Mouse (Mus musculus) heart, embryonic 12.5 days (tissue): Measurements from ENCODE around the gene Atxn3. TPM values are rescaled to one million over a fixed set of nuclear protein-coding genes. Genes with fewer than 3 reads are reported as not detected.

Experiments used
- ATAC-seq: fragments of 200-750 bp; cut with Nextera tagmentation; 2 replicates; pipeline ENCODE4 v1.8.0; 2017; ENCODE audit warnings: moderate TSS enrichment, moderate library complexity; ENCODE audit not compliant: insufficient number of reproducible peaks, low FRiP score
- H3K27ac ChIP-seq: fragments of 300-500 bp; sonication (generic); 2 replicates; pipeline ENCODE4 v1.5.1; 2016; ENCODE audit warnings: mild to moderate bottlenecking, moderate library complexity; ENCODE audit not compliant: poor library complexity, severe bottlenecking
- H3K27me3 ChIP-seq: fragments of 300-500 bp; sonication (generic); replicated peaks from 2 replicates; pipeline ENCODE4 v1.6.1; 2016; ENCODE audit warnings: mild to moderate bottlenecking, moderate library complexity
- H3K36me3 ChIP-seq: fragments of 300-500 bp; sonication (generic); 2 replicates; pipeline ENCODE4 v1.6.1; 2016; ENCODE audit warnings: mild to moderate bottlenecking, moderate library complexity
- H3K4me1 ChIP-seq: fragments of 300-500 bp; sonication (generic); replicated peaks from 2 replicates; pipeline ENCODE4 v1.6.1; 2016; ENCODE audit warnings: mild to moderate bottlenecking
- H3K4me2 ChIP-seq: fragments of 300-500 bp; sonication (generic); 2 replicates; pipeline ENCODE4 v1.6.1; 2016; ENCODE audit warnings: mild to moderate bottlenecking, moderate library complexity
- H3K4me3 ChIP-seq: fragments of 300-500 bp; sonication (generic); 2 replicates; pipeline ENCODE4 v1.5.1; 2016; ENCODE audit warnings: mild to moderate bottlenecking
- H3K9ac ChIP-seq: fragments of 300-500 bp; sonication (generic); 2 replicates; pipeline ENCODE4 v1.6.1; 2016; ENCODE audit warnings: mild to moderate bottlenecking, moderate library complexity
- H3K9me3 ChIP-seq: fragments of 300-500 bp; sonication (generic); replicated peaks from 2 replicates; pipeline ENCODE4 v1.6.1; 2016; ENCODE audit warnings: mild to moderate bottlenecking, moderate library complexity
- WGBS: fragments of 180-500 bp; shearing (Covaris S2); methylation state at CpG from one replicate; pipeline ENCODE4 v1.1.7; 2016; 5-methylcytosine and 5-hydroxymethylcytosine counted together
- polyA plus RNA-seq: library from polyadenylated mRNA; unstranded; fragments of >200 nt; fragmentation: Nextera tagmentation; extraction: Ambion mirVana; gene quantifications from 2 replicates; pipeline ENCODE4 v1.2.1, GENCODE M21; 2016

Atxn3 gene
- polyA plus RNA-seq, 1 experiment from 2014 or later: 10.6 TPM

DNA sequence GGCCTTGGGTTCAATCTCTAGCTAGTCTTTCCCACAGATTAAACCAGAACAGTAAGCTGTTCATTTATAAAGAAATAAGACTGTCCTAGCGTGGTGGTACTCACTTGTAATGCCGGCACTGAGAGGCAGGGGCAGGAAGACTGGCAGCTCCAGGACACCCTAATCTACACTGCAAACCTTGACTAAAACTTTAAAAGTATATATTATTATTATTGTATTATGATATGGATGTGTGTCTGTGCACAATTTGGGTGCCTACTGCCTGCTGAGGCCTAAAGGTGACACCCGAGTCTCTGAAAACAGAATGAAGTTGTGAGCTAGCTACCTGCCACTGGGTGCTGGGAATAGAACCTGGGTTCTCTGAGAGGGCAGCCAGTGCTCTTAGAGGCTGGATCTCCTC lies 46.7 kb downstream of the Atxn3 start:
- 89% methylated on average over 3 of the region's 3 CpGs for WGBS
- H3K27ac ChIP-seq: no peak overlapping the region
- H3K36me3 ChIP-seq: peaks cover 22% of the 10 kb centered on the region
- peak overlapping the region; percentile 87 for H3K4me2 ChIP-seq
- no peaks in the 10 kb centered on the region for H3K9me3 ChIP-seq
- no peak overlapping the region; the same call in 1 of the 2 replicates for H3K4me3 ChIP-seq
- H3K27me3 ChIP-seq: no peaks in the 10 kb centered on the region
- peak overlapping the region; percentile 62 for H3K9ac ChIP-seq
- ATAC-seq: no peak
- H3K4me1 ChIP-seq: peaks cover 13% of the 10 kb centered on the region

DNA sequence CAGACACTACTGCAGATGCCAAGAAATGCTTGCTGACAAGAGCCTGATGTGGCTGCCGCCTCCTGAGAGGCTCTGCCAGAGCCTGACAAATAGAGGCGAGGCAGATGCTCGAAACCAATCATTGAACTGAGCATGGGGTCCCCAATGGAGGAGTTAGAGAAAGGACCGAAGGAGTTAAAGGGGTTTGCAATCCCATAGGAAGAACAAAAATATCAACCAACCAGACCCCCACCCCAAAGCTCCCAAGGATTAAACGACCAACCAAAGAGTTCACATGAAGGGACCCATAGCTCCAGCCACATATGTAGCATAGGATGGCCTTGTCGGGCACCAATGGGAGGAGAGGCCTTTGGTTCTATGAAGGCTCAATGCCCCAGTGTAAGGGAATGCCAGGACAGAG lies 47.7 kb downstream of the Atxn3 start:
- no peaks in the 10 kb centered on the region for H3K27me3 ChIP-seq
- no peaks in the 10 kb centered on the region for H3K9me3 ChIP-seq
- 86% methylated on average over 6 of the region's 6 CpGs for WGBS
- no peak overlapping the region for H3K4me2 ChIP-seq
- H3K36me3 ChIP-seq: peaks cover 30% of the 10 kb centered on the region
- H3K9ac ChIP-seq: no peak overlapping the region
- H3K4me3 ChIP-seq: no peak overlapping the region
- no peak for ATAC-seq
- H3K4me1 ChIP-seq: peaks cover 13% of the 10 kb centered on the region
- H3K27ac ChIP-seq: no peak overlapping the region

DNA sequence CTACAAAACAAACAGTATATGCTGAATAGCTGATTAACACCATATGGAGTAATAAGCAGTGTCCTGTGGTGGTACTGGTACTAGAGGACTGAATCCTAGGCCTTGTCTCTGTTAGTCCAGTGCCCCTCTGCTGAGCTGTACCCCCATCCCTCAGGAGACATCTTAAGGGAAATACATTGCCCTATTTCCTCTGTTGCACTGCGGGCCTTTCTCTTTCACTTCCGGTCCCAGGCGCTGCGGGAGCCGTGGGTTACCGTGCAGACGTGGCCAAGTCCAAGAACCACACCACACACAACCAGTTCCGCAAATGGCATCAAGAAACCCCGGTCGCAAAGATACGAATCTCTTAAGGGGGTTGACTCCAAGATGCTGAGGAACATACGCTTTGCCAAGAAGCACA lies 52.2 kb downstream of the Atxn3 start:
- ATAC-seq: no peak
- Histone ChIP-seq H3K9me3 (no peaks in the 10 kb centered on the region), H3K4me2 (no peak overlapping the region), H3K9ac (no peak overlapping the region), H3K4me3 (no peak overlapping the region), H3K4me1 (no peaks in the 10 kb centered on the region), H3K36me3 (peaks cover 44% of the 10 kb centered on the region), H3K27me3 (no peaks in the 10 kb centered on the region), H3K27ac (no peak overlapping the region)
- WGBS: 90% methylated on average over 12 of the region's 12 CpGs

DNA sequence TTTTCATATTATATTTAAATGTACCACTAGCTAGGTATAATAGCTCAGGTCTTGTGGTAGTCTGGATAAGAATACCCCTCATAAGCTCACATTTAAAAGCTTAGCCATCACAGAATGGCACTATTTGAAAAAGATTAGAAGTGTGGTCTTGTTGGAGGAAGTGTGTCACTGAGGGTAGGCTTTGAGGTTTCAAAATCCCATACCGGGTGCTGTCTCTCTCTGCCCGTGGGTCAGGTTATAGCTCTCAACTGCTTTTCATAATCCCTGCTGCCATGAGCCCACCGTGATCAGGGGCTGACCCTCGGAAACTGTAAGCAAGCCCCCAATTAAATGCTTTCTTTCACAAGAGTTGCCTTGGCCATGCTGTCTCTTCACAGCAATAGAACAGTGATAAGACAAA lies 53.1 kb downstream of the Atxn3 start:
- H3K36me3 ChIP-seq: peaks cover 47% of the 10 kb centered on the region
- 92% methylated on average over 4 of the region's 4 CpGs for WGBS
- no peaks in the 10 kb centered on the region for H3K4me1 ChIP-seq
- H3K27ac ChIP-seq: no peak overlapping the region
- no peak overlapping the region for H3K4me3 ChIP-seq
- no peaks in the 10 kb centered on the region for H3K27me3 ChIP-seq
- no peak for ATAC-seq
- H3K9me3 ChIP-seq: no peaks in the 10 kb centered on the region
- no peak overlapping the region for H3K4me2 ChIP-seq
- no peak overlapping the region for H3K9ac ChIP-seq

DNA sequence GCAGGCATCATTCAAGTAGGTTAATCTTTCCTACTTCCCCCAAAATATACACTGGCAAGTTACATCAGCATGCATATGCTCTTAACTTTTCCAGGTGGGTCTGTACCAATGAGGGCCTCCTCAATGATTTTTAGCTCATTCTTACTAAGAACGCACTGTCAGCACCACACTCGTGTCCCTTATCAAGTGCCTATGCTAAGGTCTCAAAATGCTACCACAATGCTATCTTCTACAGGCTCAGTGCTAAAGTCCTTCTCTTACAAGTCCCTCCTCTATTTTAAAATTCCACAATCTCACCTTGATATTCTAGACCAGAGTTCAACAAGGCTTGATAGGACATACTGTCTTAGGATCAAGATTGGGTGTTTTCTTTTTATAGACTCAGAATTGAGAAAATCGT lies 53.9 kb downstream of the Atxn3 start:
- no peak for ATAC-seq
- Histone ChIP-seq H3K4me3 (no peak overlapping the region), H3K4me2 (no peak overlapping the region), H3K27ac (no peak overlapping the region), H3K4me1 (no peaks in the 10 kb centered on the region), H3K9me3 (no peaks in the 10 kb centered on the region), H3K36me3 (peaks cover 45% of the 10 kb centered on the region), H3K27me3 (no peaks in the 10 kb centered on the region), H3K9ac (no peak overlapping the region)
- 78% methylated on average over 3 of the region's 3 CpGs for WGBS

DNA sequence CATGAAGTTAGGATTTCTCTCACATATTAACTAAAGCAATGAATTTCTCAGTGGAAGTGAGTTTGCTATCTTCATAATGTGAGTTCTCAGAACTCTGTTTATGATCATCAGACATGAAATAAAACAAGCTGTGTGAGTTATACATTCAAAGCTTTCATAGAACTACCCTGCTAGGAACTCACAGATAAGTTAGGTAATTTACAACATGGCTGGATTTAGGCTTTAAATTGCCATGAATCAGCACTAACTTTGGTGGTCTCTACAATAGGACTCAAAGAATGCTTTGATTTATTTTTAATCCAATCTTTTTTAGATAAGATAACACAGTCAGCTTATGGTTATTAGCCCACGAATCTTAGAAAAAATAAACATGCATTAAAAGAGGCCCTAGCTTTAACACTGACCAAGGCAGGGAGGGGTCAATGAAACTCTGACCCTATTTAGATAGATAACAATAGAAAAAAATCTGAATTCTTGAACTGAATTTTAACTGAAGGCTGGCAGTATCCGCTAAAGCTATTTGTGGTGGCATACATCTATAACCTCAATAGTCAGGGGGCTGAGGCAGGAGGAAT lies 58.3 kb downstream of the Atxn3 start:
- Histone ChIP-seq H3K27ac (no peak overlapping the region), H3K4me3 (no peak overlapping the region), H3K27me3 (no peaks in the 10 kb centered on the region), H3K4me1 (no peaks in the 10 kb centered on the region), H3K4me2 (no peak overlapping the region), H3K9me3 (no peaks in the 10 kb centered on the region), H3K36me3 (peaks cover 23% of the 10 kb centered on the region), H3K9ac (no peak overlapping the region)
- WGBS: 64% methylated on average over 2 of the region's 2 CpGs
- ATAC-seq: no peak

DNA sequence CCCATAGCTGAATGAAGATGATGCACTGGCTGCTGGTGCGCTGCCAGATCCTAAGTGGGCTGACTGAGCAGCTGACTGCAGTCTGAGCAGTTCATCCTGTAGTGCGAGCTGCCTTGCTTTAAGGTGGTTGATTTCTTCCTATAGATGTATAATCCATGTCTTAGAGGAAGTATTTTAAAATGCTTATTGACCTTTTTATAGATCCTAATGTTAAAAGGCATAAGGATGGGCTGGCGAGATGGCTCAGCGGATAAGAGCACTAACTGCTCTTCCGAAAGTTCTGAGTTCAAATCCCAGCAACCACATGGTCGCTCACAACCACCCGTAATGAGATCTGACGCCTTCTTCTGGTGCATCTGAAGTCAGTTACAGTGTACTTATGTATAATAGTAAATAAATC lies 59.1 kb downstream of the Atxn3 start:
- peaks cover 24% of the 10 kb centered on the region for H3K36me3 ChIP-seq
- WGBS: 95% methylated on average over 8 of the region's 8 CpGs
- H3K4me1 ChIP-seq: no peaks in the 10 kb centered on the region
- no peaks in the 10 kb centered on the region for H3K27me3 ChIP-seq
- H3K9me3 ChIP-seq: no peaks in the 10 kb centered on the region
- H3K27ac ChIP-seq: no peak overlapping the region
- no peak for ATAC-seq
- no peak overlapping the region for H3K4me2 ChIP-seq
- no peak overlapping the region for H3K4me3 ChIP-seq
- no peak overlapping the region for H3K9ac ChIP-seq

DNA sequence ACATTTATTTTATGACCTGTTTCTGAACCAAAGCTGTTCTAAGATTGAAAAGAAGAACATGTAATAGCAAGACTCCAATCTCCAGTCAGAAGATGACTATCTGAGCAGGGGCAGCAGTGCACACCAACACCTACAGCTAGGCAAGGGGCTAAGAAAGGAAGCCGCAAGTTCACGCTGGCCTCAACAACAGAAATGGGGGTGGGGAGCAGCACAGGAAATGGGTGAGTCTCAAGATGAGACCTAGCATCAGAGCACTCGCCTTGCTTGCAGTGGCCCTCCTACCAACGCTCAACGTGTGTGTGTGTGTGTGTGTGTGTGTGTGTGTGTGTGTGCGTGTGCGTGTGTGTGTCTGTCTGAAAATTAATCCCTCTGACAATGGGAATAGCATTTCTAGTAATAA lies 60.9 kb downstream of the Atxn3 start:
- WGBS: 66% methylated on average over 7 of the region's 7 CpGs
- H3K36me3 ChIP-seq: peaks cover 32% of the 10 kb centered on the region
- no peak for ATAC-seq

DNA sequence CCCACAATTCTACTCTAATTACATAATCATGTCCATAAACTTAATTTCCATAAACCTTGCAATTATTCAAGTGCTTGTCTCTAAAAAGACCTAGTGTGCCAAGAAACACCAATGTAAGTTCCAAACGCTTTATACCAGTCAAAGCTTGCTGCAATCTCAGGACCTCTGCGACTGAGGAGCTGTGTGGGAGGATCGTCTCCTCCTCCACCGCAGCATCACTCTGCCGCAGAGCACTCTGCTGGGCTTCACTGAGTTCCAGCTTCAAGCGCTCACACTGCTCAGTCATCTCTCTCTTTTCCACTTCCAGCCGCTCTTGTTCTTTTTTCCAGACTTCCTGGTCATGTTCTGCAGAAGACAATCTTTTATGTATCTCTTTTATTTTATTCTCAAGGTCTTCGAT lies 64.8 kb downstream of the Atxn3 start:
- Histone ChIP-seq H3K36me3 (peaks cover 48% of the 10 kb centered on the region), H3K27me3 (no peaks in the 10 kb centered on the region), H3K9me3 (no peaks in the 10 kb centered on the region), H3K4me3 (no peak overlapping the region), H3K4me1 (no peaks in the 10 kb centered on the region), H3K4me2 (no peak overlapping the region), H3K9ac (no peak overlapping the region), H3K27ac (no peak overlapping the region)
- no peak for ATAC-seq
- WGBS: 80% methylated on average over 8 of the region's 8 CpGs

More for the DNA sequence above, 60.9 kb downstream of the Atxn3 start:
- no peak overlapping the region for H3K4me2 ChIP-seq
- H3K4me3 ChIP-seq: no peak overlapping the region
- H3K4me1 ChIP-seq: no peaks in the 10 kb centered on the region
- H3K27me3 ChIP-seq: no peaks in the 10 kb centered on the region
- no peaks in the 10 kb centered on the region for H3K9me3 ChIP-seq
- no peak overlapping the region for H3K27ac ChIP-seq
- no peak overlapping the region for H3K9ac ChIP-seq

DNA sequence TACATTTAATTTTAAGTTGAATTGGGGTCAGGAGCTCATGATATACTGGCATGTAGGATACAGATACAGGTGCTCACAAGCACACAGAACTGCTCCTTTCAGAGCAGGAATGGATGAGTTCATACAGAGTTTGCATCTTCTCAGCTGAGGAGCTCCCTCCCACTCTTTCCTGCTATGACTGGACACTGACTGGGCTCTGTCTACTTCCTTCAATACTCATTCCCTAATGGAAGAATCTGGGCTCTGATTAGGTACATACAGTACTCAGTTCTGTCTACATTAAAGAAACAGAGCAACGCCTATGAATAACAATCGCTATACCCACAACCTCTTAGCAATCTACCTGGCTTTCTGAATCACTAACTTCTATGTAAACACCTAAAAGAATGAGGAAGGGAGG lies 65.2 kb downstream of the Atxn3 start:
- Histone ChIP-seq H3K27me3 (no peaks in the 10 kb centered on the region), H3K9ac (no peak overlapping the region), H3K36me3 (peaks cover 49% of the 10 kb centered on the region), H3K4me2 (no peak overlapping the region), H3K27ac (no peak overlapping the region), H3K4me3 (no peak overlapping the region), H3K9me3 (no peaks in the 10 kb centered on the region), H3K4me1 (no peaks in the 10 kb centered on the region)
- 86% methylated on average over 2 of the region's 2 CpGs for WGBS
- no peak for ATAC-seq

DNA sequence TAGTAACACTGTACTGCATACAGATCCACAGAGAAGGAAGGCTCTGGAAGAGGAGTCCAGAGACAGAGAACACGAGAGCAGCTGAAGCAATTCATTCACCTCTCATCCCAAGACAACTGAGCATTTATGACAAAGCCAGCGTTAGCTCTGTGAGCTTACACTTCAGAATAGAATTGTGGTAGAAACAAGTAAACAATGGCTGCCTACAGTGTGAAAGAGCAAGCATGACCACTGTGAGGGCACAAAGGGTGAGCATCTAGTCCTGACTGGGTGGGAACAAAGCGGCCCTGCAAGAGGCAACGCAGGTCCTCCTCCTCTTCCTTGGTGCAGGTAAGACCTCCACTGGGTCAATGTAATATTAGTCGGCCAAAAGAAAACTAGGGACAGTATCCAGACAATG lies 67.0 kb downstream of the Atxn3 start:
- Histone ChIP-seq H3K9ac (no peak overlapping the region), H3K9me3 (no peaks in the 10 kb centered on the region), H3K4me2 (no peak overlapping the region), H3K4me3 (no peak overlapping the region), H3K27me3 (no peaks in the 10 kb centered on the region), H3K27ac (no peak overlapping the region), H3K4me1 (no peaks in the 10 kb centered on the region), H3K36me3 (peaks cover 54% of the 10 kb centered on the region)
- no peak for ATAC-seq
- 95% methylated on average over 5 of the region's 5 CpGs for WGBS

DNA sequence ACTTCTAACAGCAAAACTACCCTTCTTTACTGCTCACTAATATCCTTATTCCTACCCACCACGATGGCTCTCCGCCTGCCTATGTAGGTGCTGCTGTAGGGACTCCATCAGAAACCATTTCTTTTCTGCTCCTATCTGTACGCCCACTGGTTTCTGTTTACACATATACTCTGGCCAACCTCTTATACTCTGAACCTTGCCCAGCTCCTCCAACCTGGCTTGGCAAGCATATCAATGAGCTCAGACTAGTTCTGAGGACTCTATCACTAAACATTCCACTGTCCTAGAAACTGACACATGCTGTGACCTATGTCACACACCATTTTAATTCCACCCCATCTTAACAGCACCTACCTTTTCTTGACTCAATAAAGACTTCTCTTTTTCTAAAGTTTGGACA lies 68.7 kb downstream of the Atxn3 start:
- H3K36me3 ChIP-seq: peaks cover 68% of the 10 kb centered on the region
- no peak overlapping the region for H3K4me2 ChIP-seq
- 92% methylated on average over 3 of the region's 3 CpGs for WGBS
- no peak overlapping the region for H3K9ac ChIP-seq
- no peaks in the 10 kb centered on the region for H3K4me1 ChIP-seq
- H3K4me3 ChIP-seq: no peak overlapping the region
- H3K9me3 ChIP-seq: no peaks in the 10 kb centered on the region
- ATAC-seq: no peak
- no peaks in the 10 kb centered on the region for H3K27me3 ChIP-seq
- H3K27ac ChIP-seq: no peak overlapping the region
